Mouse (Mus musculus): ENCODE results near the gene Lhfp. TPM values are rescaled to one million over a fixed set of nuclear protein-coding genes. Genes with fewer than 3 reads are reported as not detected.

The Lhfp gene
- polyA plus RNA-seq, 1 experiment from 2014 or later: 50.1 TPM

DNA sequence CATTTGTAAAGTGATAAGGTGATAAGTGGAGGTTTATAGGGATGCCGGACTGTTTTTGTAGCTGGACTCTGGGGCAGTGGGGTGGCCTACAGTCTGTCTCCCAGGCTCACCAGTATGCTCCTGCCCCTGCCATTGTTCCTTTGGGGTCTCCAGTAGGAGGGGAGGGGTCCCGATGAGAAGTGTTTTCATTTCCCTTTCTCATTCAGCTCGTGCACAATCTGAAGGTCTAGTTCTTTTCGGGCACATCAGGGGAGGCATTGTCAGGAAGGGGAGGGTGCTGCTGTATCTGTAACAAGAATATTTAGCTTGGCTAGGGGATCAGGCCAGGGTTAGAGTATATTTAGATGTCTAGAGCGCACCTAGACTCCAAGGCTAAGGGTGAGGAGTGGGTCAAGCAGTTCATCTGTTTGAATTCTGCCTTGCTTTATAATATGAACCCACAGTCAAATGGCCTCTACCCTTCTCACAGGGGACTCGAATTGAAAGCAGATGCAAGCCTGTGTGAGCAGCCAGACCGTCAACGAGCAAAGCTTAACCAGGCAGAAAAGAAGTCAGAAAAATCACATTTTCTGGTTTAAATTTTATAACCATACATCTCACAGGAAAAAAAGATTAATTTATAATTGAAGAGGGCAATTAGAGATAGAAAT lies 46.0 kb downstream of the Lhfp start:
- Histone ChIP-seq H3K36me3 (ENCODE audit: control insufficient read depth, insufficient read depth, low read length) (no peaks in the 10 kb centered on the region), H3K9me3 (ENCODE audit: control insufficient read depth, low read length) (no peaks in the 10 kb centered on the region), H3K4me1 (ENCODE audit: control insufficient read depth, insufficient read depth, low read length) (peaks cover 3% of the 10 kb centered on the region; the same call in 1 of the 2 replicates), H3K4me3 (ENCODE audit: low read depth, low read length) (no peak overlapping the region), H3K27me3 (ENCODE audit: control insufficient read depth, insufficient read depth, low read length) (no peaks in the 10 kb centered on the region), H3K9ac (ENCODE audit: low read length) (no peak overlapping the region), H3K4me2 (ENCODE audit: low read depth) (no peak overlapping the region), H3K27ac (ENCODE audit: low read depth, low read length) (no peak overlapping the region)
- no peak for ATAC-seq (ENCODE audit: insufficient read depth, low FRiP score, low TSS enrichment)
- DNase-seq (ENCODE audit: low spot score): no peak
- WGBS: 52% methylated on average over 8 of the region's 8 CpGs

DNA sequence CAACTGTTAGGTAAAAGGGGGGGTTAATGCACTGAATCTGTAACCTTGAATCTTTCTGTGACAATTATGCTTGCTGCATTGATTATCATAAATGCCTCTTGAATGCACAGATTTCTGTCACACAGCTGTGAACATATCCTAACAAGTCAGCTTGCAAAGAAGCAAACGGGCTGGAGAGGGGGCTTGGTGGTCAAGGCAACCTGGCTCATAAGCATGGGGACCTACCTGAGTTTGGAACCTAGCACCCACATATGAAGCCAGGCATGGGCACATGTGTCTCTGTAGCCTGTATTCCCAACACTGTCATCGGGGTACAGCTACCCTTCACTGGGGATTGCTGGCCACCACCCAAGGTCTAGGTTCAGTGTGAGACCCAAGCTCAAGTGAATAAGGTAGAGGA lies 48.6 kb downstream of the Lhfp start:
- ATAC-seq (ENCODE audit: insufficient read depth, low FRiP score, low TSS enrichment) (no peak), DNase-seq (ENCODE audit: low spot score) (no peak)
- H3K27me3 ChIP-seq (ENCODE audit: control insufficient read depth, insufficient read depth, low read length): no peaks in the 10 kb centered on the region
- 77% methylated on average over 2 of the region's 2 CpGs for WGBS
- no peak overlapping the region for H3K4me2 ChIP-seq (ENCODE audit: low read depth)
- H3K9ac ChIP-seq (ENCODE audit: low read length): no peak overlapping the region
- H3K27ac ChIP-seq (ENCODE audit: low read depth, low read length): no peak overlapping the region
- H3K9me3 ChIP-seq (ENCODE audit: control insufficient read depth, low read length): no peaks in the 10 kb centered on the region
- no peak overlapping the region for H3K4me3 ChIP-seq (ENCODE audit: low read depth, low read length)
- peaks cover 3% of the 10 kb centered on the region; the same call in 1 of the 2 replicates for H3K4me1 ChIP-seq (ENCODE audit: control insufficient read depth, insufficient read depth, low read length)
- H3K36me3 ChIP-seq (ENCODE audit: control insufficient read depth, insufficient read depth, low read length): no peaks in the 10 kb centered on the region

DNA sequence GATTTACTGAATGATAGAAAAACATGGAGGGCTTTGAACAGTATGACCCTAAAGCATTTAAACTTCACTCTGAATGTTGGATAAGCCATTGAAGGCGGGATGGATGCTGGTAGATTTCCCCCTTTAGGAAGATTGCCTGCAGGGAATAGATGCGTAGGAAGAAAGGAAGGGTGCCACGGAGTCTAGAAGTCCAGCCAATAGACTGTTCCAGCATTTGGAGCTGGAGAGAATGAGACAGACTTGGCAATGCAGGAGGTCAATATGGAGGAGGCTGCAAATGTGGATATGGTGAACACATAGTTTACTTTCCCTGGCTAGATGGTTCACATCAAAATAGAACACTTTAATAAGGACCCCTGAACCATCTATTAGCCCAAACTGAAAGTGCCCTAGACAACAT lies 58.9 kb downstream of the Lhfp start:
- H3K27me3 ChIP-seq (ENCODE audit: control insufficient read depth, insufficient read depth, low read length): no peaks in the 10 kb centered on the region
- no peaks in the 10 kb centered on the region for H3K9me3 ChIP-seq (ENCODE audit: control insufficient read depth, low read length)
- WGBS: 88% methylated on average over 3 of the region's 3 CpGs
- H3K4me3 ChIP-seq (ENCODE audit: low read depth, low read length): no peak overlapping the region
- H3K9ac ChIP-seq (ENCODE audit: low read length): no peak overlapping the region
- ATAC-seq (ENCODE audit: insufficient read depth, low FRiP score, low TSS enrichment) (no peak), DNase-seq (ENCODE audit: low spot score) (no peak)
- peaks cover 6% of the 10 kb centered on the region for H3K4me1 ChIP-seq (ENCODE audit: control insufficient read depth, insufficient read depth, low read length)
- H3K4me2 ChIP-seq (ENCODE audit: low read depth): no peak overlapping the region
- no peak overlapping the region for H3K27ac ChIP-seq (ENCODE audit: low read depth, low read length)
- H3K36me3 ChIP-seq (ENCODE audit: control insufficient read depth, insufficient read depth, low read length): no peaks in the 10 kb centered on the region

DNA sequence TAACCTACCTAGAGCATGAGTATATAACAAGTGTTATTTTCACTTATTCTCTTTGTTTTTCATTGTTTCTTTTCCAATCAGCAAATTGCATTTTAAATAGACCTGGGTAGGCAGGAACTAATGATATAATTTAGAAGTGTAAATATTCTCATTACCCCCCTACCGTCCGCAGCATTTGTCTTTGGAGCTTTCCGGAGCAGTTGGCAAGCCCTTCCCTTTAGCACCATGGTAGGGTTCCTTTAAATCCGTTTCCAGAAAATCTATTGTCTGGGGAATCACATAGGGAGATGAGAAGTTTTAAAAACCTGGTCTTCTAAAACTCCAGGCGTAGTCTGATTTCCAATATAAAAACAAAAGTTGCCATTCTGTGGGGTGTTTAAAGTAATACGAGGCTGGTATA lies 59.5 kb downstream of the Lhfp start:
- DNase-seq (ENCODE audit: low spot score) (no peak), ATAC-seq (ENCODE audit: insufficient read depth, low FRiP score, low TSS enrichment) (no peak)
- H3K4me2 ChIP-seq (ENCODE audit: low read depth): no peak overlapping the region
- H3K4me3 ChIP-seq (ENCODE audit: low read depth, low read length): no peak overlapping the region
- 34% methylated on average over 6 of the region's 6 CpGs for WGBS
- H3K27ac ChIP-seq (ENCODE audit: low read depth, low read length): no peak overlapping the region
- peaks cover 6% of the 10 kb centered on the region for H3K4me1 ChIP-seq (ENCODE audit: control insufficient read depth, insufficient read depth, low read length)
- H3K9me3 ChIP-seq (ENCODE audit: control insufficient read depth, low read length): no peaks in the 10 kb centered on the region
- H3K27me3 ChIP-seq (ENCODE audit: control insufficient read depth, insufficient read depth, low read length): no peaks in the 10 kb centered on the region
- no peaks in the 10 kb centered on the region for H3K36me3 ChIP-seq (ENCODE audit: control insufficient read depth, insufficient read depth, low read length)
- H3K9ac ChIP-seq (ENCODE audit: low read length): no peak overlapping the region

DNA sequence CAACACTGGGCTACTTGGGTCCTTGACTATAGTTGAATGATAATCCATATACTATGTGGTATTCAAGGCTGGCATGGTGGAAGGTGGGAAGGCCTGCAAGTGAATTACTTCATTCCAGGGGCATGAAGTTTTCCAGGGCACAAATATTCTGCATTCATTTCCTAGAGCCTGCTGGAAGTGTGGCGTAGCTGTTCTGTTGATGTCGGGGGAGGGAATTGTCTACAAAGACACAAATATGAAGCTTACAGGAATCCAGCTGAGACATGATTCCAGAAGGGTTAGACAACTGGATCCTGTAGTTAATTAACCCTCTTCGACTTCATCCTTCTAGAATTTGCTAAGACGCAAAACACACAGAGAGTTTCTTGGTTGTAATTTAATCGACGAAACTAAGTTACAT lies 60.4 kb downstream of the Lhfp start:
- no peak overlapping the region for H3K4me3 ChIP-seq (ENCODE audit: low read depth, low read length)
- H3K36me3 ChIP-seq (ENCODE audit: control insufficient read depth, insufficient read depth, low read length): no peaks in the 10 kb centered on the region
- no peaks in the 10 kb centered on the region for H3K27me3 ChIP-seq (ENCODE audit: control insufficient read depth, insufficient read depth, low read length)
- H3K9ac ChIP-seq (ENCODE audit: low read length): no peak overlapping the region
- peaks cover 6% of the 10 kb centered on the region for H3K4me1 ChIP-seq (ENCODE audit: control insufficient read depth, insufficient read depth, low read length)
- no peaks in the 10 kb centered on the region for H3K9me3 ChIP-seq (ENCODE audit: control insufficient read depth, low read length)
- no peak for DNase-seq (ENCODE audit: low spot score)
- H3K27ac ChIP-seq (ENCODE audit: low read depth, low read length): no peak overlapping the region
- no peak overlapping the region for H3K4me2 ChIP-seq (ENCODE audit: low read depth)
- ATAC-seq (ENCODE audit: insufficient read depth, low FRiP score, low TSS enrichment): no peak
- 55% methylated on average over 6 of the region's 6 CpGs for WGBS

DNA sequence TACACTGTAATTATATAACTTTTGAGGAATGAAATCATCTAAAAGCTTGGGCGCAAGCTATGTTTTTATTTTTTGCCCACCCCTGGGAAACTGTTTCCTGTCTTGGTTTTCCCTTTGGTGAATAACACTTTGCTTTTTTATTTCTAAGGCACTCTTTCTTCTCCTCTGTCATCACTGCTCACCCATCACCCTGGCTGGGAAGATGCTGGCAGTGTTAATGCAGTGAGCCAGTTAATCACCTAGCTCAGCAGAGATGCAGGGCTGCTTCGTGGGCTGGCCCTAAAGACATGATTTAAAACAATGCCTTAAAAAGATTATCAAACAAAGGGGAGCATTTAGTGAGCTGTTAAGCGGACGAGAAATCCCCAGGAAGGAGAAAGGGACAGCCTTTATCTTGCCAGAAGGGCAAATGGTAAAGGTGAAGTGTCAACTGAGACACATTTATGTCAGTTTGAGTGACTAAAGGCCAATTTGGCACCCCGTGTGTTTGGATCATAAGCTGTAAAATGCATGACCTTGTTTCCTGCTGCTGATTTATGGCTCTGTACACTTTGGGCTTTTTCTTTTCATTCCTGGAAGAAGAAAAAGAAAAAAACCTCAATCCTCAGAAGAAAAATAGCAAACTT lies 60.9 kb downstream of the Lhfp start:
- H3K36me3 ChIP-seq (ENCODE audit: control insufficient read depth, insufficient read depth, low read length): no peaks in the 10 kb centered on the region
- ATAC-seq (ENCODE audit: insufficient read depth, low FRiP score, low TSS enrichment) (no peak), DNase-seq (ENCODE audit: low spot score) (no peak)
- H3K27me3 ChIP-seq (ENCODE audit: control insufficient read depth, insufficient read depth, low read length): no peaks in the 10 kb centered on the region
- H3K4me2 ChIP-seq (ENCODE audit: low read depth): no peak overlapping the region
- no peaks in the 10 kb centered on the region for H3K9me3 ChIP-seq (ENCODE audit: control insufficient read depth, low read length)
- no peak overlapping the region for H3K27ac ChIP-seq (ENCODE audit: low read depth, low read length)
- no peak overlapping the region for H3K4me3 ChIP-seq (ENCODE audit: low read depth, low read length)
- no peak overlapping the region for H3K9ac ChIP-seq (ENCODE audit: low read length)
- peaks cover 6% of the 10 kb centered on the region for H3K4me1 ChIP-seq (ENCODE audit: control insufficient read depth, insufficient read depth, low read length)
- WGBS: 15% methylated on average over 5 of the region's 5 CpGs

DNA sequence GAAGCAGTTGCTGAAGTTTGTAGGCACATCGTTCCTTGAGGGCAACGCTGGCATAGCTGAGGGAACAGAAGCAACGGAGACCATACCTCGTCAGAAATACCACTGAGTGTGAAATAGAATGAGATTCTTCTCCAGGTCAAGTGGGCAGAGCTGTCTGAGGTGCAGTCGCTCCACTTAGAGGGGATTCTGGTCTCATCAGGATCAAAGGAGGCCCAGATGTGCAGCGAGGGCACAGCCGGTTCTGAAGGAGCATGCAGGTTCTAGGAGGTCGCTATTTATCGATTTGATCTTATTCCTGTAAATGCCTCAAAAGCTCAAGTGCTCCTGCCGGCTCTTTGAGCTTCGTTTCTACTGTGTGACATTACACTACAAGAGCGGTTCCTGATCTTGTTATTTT lies 61.4 kb downstream of the Lhfp start:
- DNase-seq (ENCODE audit: low spot score): no peak
- Histone ChIP-seq H3K9me3 (ENCODE audit: control insufficient read depth, low read length) (no peaks in the 10 kb centered on the region), H3K27me3 (ENCODE audit: control insufficient read depth, insufficient read depth, low read length) (no peaks in the 10 kb centered on the region), H3K4me3 (ENCODE audit: low read depth, low read length) (no peak overlapping the region), H3K9ac (ENCODE audit: low read length) (no peak overlapping the region), H3K36me3 (ENCODE audit: control insufficient read depth, insufficient read depth, low read length) (no peaks in the 10 kb centered on the region), H3K4me1 (ENCODE audit: control insufficient read depth, insufficient read depth, low read length) (peaks cover 6% of the 10 kb centered on the region), H3K4me2 (ENCODE audit: low read depth) (no peak overlapping the region), H3K27ac (ENCODE audit: low read depth, low read length) (no peak overlapping the region)
- ATAC-seq (ENCODE audit: insufficient read depth, low FRiP score, low TSS enrichment): no peak
- WGBS: 23% methylated on average over 12 of the region's 12 CpGs

DNA sequence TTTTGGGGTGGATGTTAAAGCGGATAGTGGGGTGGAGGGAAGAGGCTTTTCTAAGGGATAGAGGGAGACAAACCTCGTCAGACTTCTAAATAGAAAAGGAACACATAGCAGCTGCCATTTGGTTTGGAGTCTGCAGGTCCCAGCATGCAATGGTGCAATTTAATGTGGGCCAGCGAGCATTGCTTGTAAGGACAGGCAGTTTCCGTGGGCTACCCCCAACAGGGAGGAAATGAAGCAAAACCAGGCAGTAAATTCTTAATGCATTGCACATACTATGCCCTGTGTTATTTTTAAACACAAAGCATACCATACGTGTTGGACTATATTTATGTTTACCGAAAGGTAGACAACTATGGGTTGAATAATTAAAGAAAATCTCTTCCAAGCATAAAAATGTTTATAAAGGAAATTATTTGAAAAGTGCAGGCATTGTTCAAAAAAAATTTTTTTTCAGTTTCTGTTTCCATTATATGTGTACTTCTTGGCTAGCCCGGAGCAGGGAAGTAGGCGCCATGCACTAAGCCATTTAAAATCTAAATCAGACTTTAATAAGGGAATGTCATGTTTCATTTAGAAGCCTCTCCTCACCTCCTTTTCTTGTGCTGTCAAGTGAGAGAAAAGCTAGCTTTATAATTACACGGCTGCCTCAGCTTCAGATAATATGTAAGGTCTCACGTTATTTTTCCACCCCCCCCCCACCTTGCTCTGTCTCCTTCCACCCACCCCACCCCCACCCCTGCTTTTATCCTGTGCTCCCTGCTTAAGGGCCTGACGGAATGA lies 67.5 kb downstream of the Lhfp start:
- DNase-seq (ENCODE audit: low spot score) (no peak), ATAC-seq (ENCODE audit: insufficient read depth, low FRiP score, low TSS enrichment) (no peak)
- no peaks in the 10 kb centered on the region for H3K36me3 ChIP-seq (ENCODE audit: control insufficient read depth, insufficient read depth, low read length)
- 57% methylated on average over 11 of the region's 11 CpGs for WGBS
- no peaks in the 10 kb centered on the region for H3K27me3 ChIP-seq (ENCODE audit: control insufficient read depth, insufficient read depth, low read length)
- no peak overlapping the region for H3K4me3 ChIP-seq (ENCODE audit: low read depth, low read length)
- H3K4me1 ChIP-seq (ENCODE audit: control insufficient read depth, insufficient read depth, low read length): no peaks in the 10 kb centered on the region; the same call in 1 of the 2 replicates
- H3K4me2 ChIP-seq (ENCODE audit: low read depth): no peak overlapping the region
- H3K27ac ChIP-seq (ENCODE audit: low read depth, low read length): no peak overlapping the region
- H3K9ac ChIP-seq (ENCODE audit: low read length): no peak overlapping the region
- H3K9me3 ChIP-seq (ENCODE audit: control insufficient read depth, low read length): no peaks in the 10 kb centered on the region; the same call in 1 of the 2 replicates

Data from neural tube, embryonic 11.5 days (tissue).